Mouse (Mus musculus) layer of hippocampus, adult 9-11 months (tissue): ENCODE results near the gene Ankrd12.

ENCODE experiments used
- DNase-seq: peaks from one replicate; pipeline ENCODE4 v3.0.0; 2022

Ankrd12 gene

DNA sequence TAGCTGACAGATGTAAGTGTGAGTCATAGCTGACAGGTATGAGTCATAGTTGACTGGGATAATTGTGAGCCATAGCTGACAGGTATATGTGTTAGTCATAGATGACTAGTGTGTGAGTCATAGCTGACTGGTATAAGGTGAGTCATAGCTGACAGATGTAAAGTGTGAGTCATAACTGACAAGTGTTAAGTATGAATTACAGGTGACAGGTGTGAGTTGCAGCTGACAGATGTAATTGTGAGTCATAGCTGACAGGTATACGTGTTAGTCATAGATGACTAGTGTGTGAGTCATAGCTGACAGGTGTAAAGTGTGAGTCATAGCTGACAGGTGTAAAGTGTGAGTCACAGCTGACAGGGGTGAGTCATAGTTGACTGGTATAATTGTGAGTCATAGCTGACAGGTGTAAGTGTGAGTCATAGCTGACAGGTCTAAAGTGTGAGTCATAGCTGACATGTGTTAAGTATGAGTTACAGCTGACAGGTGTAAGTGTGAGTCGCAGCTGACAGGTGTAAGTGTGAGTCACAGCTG lies 115.2 kb downstream of the Ankrd12 start:
- no peak for DNase-seq

DNA sequence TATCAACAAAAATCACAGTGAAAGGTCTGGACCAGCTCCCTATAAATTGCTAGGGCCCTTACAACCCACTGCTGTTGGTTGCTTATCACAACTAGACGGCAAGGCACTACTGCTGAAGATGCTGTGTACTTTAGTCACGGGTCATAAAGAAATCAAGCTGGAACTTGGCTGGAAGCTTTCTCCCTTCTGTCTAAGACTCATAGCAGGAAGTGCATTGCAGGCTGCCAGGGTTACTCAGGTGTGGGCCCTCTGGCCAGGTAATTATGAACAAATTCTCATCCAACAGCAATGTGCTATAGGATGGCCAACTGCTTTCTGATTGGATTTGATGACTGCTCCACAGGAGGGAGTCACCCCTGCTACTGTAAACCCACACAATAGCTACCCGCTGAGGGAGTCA lies 117.9 kb downstream of the Ankrd12 start:
- no peak for DNase-seq

DNA sequence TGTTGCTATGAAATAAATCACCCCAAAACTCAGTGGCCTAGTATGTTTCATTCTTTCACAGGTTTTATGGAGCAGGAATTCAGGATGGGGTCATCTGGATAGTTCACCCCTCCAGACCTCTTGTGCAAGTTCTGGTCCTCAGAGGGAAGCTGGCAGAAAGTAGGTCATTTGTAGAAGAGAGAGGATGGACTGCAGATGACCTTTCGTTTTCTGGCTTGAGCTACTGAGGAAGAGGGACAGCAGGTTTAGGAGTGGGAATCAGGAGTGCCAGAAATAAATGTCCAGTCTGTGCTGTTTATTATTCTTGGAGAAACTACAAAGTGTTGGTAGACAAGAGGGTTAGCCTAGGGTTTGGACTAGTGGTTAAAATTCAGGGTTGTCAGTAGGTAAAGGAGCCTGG lies 118.5 kb downstream of the Ankrd12 start:
- no peak for DNase-seq

DNA sequence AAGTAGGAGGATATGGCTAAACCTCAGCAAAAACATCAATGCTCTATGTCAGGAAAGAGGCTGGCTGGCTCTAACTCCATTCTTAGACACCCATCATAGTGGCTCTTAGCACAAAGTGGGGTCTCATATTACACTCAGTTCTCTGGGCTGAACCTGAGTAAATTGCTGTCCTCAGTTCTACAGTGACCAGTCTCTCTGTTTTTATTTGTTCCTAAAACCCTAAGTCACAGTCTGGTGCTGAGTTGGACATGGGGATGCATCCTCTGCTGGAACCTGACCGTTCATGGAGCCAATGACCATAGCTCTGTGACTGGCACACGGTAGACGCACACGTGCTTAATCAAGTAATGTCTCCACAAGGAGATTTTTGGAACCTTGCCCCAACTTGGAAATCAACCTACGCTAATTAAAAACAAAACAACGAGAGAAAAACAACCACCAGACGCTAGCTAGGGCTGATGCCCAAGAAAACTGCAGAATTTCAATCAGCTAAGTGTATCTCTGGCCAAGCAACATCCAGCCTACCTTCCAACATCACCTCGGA lies 119.0 kb downstream of the Ankrd12 start:
- DNase-seq: no peak

DNA sequence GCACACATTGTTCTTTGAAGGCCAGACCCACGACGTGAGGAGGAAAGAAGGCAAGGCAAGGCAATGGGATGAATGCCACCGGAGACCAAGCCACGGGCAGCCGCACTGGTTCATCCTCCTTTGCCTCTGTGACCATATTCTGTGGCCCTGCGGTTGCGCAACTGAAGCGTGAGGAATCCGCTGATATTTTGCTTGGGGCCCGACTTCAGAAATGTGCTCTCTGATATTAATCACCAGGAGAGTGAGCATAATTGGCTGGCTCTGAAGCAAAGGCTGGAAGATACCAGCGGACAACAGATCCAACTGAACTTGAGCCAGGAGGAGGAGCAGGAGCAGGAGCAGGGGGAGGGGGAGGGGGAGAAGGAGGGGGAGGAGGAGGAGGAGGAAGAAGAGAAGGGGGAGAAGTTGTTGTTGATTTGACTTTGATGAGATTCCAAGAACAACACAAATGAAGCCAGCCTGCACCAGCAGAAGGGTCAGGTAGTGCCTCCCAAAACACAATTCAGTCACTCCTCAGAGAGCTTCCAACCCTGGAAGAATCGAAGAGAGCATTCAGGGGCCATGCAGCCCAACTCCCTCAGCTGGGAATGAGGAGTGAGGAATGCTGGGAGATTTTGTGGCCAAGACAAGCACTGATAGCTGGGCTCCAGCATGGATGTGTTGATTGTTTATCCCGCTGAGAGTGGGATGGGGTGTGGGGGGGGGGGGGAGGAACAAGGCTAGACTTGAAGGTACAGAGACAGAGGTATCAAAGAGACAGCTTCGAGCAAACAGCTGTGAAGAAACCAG lies 119.7 kb downstream of the Ankrd12 start:
- DNase-seq: no peak

DNA sequence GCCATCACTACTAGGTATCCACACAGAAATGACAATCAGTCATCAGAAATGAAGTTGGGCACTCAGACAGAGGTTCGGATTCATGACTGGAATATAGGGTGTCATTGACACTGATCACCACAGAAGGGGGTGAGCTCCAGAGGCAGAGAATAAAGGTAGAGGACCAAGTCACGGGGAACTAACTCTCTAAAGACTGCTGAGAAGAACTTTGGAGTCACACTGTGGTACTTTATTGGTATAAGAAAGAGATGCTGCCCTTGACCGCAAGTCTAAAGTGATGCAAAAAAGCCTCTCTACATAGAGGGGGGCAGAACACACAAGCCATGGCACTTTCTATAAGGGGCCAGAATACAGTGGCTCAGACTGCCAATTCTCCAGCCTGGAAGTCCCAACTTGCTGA lies 120.7 kb downstream of the Ankrd12 start:
- no peak for DNase-seq

DNA sequence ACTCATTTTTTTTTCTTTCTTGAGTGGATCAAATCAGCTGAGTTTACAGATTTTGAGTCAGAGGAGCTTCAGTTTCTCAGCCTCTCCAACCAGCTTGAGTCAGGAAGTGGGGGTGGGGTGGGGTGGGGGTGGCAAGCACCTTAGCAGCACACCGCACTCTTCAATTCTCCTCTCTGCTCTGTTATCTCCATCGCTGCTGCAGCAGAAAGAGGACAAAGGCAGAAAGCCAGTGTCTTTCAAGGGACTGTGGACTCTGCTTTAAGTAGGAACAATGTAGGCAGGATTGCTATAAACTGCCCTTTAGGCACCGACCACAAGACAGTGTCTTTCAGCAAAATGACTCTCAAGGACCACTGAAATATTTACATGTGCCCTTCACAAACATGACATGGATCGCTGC lies 122.9 kb downstream of the Ankrd12 start:
- DNase-seq: no peak

DNA sequence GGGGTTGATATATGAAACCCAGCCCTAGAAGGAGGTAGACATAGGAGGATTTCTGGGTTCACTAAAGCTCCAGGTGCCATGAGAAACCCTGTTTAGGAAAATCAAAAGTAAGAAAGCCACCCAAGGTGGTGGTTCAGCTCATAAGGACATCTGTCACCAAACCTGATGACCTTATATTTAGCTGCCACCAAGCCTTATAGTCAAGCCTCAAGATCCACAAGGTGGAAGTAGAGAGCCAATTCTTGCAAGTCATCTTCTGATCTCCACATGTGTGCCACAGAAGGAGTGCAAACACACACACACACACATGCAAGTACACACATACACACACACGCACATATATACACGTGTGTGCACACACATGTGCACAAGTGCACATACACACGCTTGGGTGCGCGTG lies 124.8 kb downstream of the Ankrd12 start:
- no peak for DNase-seq

DNA sequence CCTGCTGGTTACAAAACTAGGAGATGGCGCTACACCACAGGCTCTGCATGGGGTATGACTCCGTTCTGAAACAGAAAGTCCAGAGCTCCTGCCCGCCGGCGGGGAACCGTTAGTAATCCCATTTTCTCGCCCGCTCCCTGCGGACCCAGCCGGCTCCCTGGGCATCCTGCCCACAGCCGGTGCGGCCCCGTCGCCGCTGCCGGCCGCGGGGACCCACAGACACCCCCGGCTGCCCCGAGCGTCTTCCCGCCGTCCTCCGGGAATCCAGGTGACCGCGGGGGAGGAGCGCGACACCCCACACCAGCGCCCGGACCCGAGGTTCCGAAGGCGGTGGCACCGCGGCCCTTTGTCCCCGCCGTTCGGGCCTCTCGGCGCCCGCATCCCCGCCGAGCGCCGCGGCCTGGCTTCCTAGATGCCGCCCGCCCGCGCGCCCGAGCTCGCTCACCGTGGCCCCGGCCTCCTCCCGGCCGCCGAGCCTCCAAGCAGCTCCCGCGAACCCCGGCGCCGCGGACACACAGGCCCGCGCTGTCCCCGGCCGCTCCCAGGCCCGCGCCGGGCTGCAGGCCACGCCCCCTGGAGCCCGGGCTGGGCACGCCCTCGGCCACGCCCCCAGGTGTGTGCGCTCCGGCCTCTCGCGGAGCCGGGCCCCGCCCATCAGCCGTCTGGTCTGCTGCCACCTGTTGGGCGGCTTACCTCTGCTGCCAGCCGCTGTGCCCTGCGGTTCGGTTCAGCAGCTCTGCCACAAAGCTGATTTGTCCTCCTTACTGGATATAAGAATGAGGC lies 126.1 kb downstream of the Ankrd12 start, which contains the start of gene Twsg1:
TSS of gene Twsg1 (minus strand) at position 605 of the 783 bp plus-strand sequence.
- DNase-seq: peak; percentile 87

DNA sequence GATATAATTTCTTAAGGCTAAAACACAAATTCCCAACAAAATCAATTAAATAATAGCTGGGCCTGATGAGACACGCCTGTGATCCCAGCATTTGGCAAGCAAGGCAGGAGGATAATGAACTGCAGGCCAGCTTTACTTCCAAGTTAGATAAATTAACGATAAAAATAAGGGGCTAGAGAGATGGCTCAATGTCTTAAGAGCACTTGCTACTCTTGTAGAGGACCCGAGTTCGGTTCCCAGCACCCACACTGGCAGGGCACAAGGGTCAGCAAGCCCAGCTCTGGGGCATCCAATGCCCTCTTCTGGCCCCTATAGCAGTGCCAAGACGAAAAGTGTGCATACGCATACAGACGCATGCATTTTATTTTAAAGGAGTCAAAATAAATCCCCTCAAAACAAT lies 126.7 kb downstream of the Ankrd12 start:
- DNase-seq: no peak

DNA sequence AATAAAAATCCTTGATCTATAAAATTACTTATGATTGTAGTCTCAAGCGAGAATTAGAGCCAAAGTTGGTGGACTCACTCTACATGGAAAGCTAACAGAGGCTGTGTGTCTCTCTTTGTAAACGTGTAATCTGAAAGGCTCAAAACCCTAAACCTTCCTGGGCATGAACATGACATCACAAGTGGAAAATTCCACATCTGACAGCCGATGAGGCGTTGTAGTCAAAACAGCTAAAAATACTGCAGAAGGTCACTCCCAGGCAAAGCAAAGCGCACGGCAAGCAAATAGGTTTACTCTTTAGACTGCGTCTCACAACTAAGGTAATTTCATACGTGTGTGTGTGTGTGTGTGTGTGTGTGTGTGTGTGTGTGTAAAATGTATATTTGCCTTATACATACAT lies 129.6 kb downstream of the Ankrd12 start:
- DNase-seq: no peak

DNA sequence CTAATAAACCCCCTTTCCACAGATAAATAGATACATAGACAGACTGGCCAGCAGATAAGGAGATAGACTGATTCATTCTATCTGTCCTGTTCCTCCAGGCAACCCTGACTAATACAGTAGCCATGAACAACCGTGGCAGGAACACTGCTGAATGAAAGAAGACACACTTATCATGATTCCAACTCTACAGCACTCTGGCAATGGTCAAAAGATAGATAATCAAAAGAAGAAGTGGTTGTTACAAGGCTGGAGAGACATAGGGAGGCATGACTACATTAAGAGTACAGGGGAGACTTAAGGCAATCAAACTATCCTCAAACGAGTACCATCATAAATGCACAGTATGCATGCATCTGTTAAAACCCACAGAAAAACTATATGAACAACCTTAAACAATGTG lies 131.5 kb downstream of the Ankrd12 start:
- DNase-seq: no peak

DNA sequence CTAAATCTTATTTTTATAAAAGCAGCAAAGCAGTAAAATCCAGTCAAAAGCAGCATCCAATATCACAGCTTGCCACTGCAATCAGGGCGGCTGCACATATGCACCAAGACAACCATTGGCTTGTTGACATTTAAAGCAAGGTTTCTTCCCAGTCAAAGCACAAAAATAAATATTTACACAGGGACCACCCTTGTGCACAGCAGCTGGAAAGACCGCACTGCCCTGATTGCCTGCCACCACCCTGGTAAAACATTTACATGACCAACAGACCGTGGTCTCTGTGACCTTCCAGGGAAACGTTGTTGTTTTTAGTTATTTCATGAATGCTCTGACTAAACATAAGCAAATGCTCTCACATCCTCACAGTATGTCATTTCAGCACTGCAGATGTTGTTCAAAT lies 134.5 kb downstream of the Ankrd12 start:
- no peak for DNase-seq

DNA sequence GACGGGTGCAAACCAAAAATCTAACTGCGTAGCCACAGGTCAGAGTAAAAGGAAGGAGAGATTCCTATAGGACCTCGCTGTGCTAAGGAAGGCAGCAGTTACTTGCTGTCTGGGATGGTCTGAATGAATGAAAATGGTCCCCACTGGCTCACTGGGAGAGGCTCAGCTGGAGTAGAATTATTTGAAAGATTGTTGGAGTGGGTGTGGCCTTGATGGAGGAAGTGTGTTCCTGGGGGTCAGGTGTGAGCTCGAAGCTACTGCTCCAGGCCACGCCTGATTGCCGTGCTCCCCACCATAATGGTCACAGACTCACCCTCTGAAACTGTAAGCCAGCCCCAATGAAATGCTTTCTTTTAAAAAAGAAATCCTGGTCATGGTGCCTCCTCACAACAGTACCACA lies 135.6 kb downstream of the Ankrd12 start:
- DNase-seq: no peak

DNA sequence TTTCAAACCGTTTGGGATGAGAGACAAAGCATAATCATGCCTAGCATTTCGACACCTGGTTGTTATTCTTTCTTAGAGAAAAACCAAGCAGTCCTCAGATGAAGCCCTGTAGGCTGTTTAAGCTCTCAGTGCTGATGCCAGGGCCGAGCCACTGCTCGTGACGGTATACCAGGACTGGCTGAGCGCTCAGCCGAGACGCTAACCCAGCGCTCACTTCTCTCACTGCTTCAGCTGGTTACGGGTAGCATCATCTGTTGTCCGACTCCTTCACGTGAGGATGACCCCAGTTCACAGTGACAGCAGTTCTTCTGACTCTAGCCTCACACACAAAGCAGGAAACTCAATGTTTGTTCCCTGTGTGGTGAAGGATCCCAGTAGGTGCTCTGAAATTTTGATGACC lies 136.7 kb downstream of the Ankrd12 start:
- DNase-seq: no peak

DNA sequence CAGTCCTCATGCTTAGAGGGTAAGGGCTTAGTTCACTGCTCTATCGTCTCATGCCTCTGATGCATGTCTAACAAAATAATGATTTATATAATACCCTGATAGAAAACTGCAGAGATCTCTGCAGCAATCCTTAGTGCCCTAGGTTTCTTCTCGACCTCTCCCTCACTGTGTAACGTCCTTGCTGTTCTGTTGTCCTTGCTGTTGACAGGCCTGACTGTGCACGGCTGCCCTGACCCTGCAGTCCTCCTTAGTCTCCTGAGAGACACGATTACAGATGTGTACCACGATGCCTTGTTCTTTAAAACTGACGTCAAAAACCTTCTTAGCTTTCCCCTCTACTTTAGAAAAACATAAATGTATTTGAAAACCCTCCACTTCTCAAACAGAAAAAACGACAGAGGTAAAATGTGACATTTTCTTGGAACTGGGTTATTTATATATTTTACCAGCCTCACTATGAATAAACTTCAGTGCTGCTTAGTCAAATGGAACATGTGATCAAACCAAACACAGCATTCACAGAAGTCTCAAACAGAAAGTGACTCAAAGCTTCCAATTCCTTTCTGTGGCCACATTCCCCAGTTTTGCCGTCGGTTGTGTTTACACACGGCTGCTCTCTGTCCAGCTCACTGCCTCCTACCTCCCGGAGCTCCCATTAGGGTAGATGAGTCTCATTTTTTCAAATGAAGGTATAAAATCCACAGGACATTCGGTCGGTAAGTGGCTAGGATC lies 137.3 kb downstream of the Ankrd12 start:
- DNase-seq: no peak

DNA sequence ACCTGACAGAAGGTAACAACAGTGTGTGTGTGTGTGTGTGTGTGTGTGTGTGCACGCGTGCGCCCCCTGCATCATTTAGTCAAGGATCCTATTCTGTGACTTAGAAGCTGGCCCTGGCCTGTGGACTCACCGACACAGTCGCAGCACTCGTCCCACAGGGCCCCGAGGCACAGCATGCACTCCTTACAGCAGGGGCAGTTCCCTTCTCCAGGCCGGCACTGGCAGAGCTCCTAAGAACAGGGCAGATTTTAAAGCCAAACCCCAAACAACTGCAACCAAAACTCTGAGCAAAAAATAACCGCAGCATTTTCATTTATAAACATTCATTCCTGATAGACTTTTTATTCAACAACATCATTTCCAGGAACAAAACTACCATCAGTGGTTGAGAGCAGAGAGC lies 139.2 kb downstream of the Ankrd12 start:
- DNase-seq: no peak

DNA sequence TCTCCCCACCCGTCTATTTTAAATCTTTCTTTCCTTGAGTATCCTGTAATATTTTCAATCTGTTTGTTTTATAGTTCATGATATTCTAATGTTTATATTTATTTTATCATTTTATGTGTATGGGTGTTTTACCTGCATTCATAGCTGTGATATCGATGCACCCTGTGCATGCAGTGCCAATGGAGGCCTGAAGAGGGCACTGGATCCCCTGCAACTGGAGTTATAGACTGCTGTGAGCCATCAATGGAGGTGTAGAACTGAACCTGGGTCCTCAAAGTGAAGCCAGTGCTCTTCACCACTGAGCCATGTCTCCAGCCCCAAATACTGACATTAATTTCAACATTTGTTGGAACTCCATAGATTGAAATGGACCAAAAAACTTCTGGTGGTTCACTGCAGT lies 143.1 kb downstream of the Ankrd12 start:
- no peak for DNase-seq

DNA sequence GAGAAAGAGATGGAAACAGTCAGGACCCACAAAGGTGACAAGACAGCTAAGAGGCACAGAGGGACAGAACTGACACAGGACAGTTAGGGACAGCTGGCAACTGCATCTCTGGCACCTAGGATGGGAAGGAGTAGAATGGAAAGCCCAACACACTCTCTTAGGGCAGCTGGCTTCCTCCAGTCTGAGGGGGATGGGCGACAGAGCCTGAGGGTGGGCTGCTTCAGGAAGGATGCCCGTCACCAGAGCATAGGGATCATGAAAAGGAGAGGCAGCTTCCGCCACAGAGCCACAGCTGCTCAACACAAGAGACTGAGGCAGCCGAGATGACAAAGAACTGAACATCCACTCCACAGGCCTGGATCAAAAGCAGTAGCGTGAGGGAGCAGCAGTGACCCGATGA lies 145.4 kb downstream of the Ankrd12 start:
- DNase-seq: no peak

DNA sequence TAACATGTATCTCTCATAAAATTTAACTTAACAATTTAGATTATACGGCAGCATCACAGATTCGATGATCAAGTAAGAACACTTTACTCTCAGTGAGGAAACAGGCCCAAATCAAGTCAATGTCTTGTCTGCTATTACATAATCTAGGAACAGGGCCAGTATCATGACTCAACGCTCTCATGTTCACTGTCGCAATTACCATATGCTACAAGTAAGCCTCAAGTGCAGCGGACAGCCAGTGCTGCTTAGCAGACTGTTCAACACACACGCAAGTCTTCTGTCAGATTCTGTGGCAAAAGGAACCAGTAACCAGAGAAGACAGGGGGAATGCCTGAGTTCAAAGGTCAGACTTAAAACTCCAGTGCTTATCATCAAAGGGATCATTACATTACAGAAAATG lies 145.9 kb downstream of the Ankrd12 start:
- DNase-seq: peak; percentile 91

DNA sequence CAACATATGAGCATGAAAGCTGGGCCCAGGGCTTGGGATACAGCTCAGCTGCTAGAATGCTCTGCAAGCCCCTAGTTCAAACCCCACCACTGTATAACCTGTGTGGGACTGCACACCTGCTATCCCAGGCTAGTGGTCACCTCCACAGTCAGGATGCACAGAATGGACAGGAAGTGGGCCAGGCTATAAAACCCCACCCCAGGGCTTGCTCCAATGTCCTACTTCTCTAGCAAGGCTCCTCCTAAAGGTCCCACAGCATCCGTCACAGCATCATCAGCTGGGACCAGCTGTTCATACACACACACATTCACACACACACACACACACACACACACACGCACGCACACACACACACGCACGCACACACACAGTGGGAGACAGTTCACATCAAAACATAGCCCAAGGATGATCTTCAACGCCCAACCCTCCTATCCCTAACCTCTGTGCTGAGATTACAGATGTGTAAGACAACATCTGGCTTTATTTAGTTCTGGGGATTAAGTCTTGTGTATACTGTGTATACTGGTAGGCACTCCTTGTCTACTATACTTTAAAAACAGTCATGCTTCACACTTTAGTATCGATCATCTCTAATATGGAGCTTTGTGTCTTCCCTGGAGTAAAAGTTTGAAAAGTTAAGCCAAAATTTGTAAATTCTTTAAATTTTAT lies 146.6 kb downstream of the Ankrd12 start:
- DNase-seq: no peak

DNA sequence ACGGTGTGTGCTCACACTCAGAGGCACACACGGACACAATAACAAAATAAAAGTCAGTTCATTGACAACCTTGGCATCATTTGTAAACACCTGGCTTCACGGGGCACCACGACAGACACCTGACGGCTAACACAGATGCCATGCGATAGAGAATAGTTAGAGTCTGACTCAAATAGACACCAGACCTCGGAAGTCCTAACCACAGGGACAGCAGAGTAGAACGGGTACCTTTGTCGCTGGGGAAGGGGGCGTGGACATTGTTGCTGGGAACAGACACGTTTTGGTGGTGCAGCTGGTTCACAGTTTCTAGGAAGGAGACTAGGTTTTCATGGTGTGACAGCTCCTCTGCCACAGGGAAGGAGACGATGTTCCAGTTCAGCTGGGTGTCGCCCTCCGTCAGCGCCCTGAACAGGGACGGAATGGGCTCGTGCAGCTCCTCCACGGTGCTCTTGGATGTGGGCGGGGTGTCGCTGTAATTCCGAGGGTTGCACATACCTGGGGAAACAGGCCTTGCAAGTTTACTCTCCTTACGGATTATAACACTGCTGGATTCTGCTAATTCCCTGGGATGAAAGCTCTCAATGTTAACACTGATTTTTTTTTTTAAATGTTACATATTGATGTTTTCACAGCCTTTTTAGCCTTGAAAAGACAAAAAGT lies 147.4 kb downstream of the Ankrd12 start:
- no peak for DNase-seq
